Mouse (Mus musculus) testis, adult 2 months (tissue): ENCODE data around the gene Prok1.

Experiments
- CTCF ChIP-seq: fragments of 200-500 bp; IDR thresholded peaks from 2 replicates; pipeline ENCODE4 v1.5.1; 2012; ENCODE audit warnings: low read depth, mild to moderate bottlenecking, inconsistent platforms, low read length, moderate library complexity; ENCODE audit not compliant: control insufficient read depth, insufficient read depth, insufficient replicate concordance
- POLR2A ChIP-seq: fragments of 200-500 bp; IDR thresholded peaks from 2 replicates; pipeline ENCODE4 v1.6.1; 2012; ENCODE audit warnings: low read depth, mild to moderate bottlenecking, inconsistent platforms, low read length, moderate library complexity; ENCODE audit not compliant: control insufficient read depth

- TF ChIP-seq CTCF (no peak), POLR2A (no peak)
These were observed 32.9 kb downstream of the Prok1 start for GRCm38 (mm10) chr3:107206490-107207150.
